Mouse (Mus musculus) naive thymus-derived CD4-positive, alpha-beta T cell, adult 2 months (primary cell): ENCODE measurements around the gene Isg20.

ENCODE experiments used
- DNase-seq: peaks from one replicate; pipeline ENCODE4 v3.0.0-alpha.2; 2011; ENCODE audit warnings: low read depth

Gene Isg20

DNA sequence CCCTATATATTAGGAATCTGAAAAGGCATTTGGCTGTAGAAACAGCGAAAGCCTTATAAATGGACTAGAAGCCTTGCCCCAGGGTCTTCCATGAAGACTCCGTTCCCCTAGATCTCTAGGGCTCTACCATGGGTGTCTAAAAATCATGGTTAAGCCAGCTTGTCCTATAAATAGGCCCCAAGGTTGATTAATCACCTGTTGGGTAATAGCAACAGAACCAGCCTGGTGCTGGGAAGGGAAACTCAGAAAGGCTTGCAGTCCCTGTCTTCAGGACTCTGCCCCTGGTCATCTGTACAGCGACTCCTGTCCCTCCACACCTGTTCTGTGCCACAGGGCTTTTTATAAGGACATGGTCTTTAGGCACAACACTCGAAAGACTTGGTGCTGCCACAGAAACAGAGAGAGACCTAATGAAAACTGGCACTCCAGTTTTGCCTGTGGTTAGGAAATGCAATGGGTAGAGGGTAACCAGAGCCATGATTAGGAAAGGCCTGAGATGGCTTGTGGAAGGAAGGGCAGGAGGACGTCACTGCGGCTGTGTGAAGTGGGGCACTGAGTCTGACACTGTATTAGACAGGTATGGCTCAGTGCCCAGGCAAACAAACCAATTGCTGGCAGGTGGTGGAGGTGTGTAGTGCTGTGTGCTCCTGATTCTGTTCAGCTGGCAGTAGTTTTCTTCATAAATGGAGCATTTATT is 9.9 kb upstream of the Isg20 start:
- no peak for DNase-seq

GRCm38 (mm10) chr7:78904175-78904574 is 9.0 kb upstream of the Isg20 start:
- DNase-seq = no peak

DNA sequence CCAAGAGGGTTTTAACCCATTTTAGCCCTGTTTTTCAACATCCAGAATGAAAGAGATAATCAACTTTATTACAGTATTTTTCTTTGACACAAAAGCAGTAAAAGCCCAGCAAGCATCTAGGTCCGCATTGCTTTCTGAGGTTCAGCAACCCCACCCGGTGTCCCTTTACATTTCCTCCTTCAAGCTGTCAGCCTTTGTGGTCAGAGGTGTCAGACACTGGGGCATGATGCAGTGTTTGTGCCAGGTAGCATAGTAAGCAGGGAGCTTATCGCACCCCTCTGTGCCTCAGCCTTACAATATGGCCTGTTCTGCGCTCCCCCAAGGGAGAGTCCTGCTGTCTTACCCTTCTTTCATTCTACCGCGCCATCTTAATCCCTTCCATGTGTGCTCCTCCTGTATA is 4.2 kb upstream of the Isg20 start:
- DNase-seq = no peak

DNA sequence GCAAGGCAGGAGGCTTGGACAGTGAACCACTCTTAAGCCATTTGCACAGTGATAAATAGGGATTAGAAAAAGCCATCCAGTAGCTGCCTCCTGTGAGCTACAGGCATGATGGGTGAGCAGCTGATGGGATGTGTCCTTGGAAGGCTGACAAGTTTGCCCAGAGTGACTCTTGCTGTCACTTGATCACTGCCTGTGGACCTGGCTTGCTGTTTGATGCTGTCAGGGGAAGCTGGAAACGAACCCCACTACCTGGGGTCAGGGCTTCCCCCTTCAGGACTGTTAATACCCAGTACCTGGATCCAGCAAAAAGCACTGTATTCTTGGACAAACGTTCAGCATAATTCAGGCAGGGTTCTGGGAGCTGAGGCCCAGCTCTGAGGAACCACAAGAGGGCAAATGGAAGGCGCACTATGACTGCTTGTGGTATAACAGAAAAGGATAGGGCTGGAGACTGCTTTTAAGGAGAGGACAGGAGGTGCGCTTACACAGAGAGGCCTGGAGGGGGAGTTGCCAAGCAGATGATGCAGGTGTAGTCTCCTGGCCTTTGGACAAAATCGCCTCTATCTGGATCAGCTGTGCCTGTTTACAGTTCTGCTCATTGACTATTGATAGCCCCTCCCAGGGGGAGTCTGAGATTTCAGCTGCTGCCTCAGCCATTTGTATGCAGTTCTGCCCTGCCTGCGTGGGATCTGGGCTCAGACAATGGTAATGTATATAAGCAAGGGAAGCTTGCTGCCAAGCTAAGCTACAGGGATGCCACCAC is 2.7 kb upstream of the Isg20 start:
- peak; percentile 39 for DNase-seq

DNA sequence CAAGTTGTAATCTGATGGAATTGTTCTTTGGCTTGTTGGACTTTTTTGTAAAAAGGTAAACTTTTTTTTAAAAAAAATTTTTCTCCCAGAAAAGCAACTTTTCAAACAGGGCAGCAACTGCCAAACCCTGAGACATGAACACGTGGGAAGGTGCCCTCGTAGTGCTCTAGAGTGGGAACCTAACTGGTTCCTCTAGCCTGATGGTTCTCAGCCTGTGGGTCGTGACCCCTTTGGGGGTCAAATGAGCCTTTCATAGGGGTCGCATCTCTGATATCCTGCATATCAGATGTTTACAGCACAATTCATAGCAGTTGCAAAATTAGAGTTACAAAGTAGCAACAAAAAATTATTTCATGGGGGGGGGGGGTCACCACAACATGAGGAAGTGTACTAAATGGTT is 2.0 kb upstream of the Isg20 start:
- no peak for DNase-seq

GRCm38 (mm10) chr7:78912253-78912973 is 811 bp upstream of the Isg20 start:
- peak; percentile 78 for DNase-seq

- peak; percentile 84 for DNase-seq
Measured at GRCm38 (mm10) chr7:78913649-78914544, 673 bp downstream of the Isg20 start.

GRCm38 (mm10) chr7:78914545-78914845 is 1.3 kb downstream of the Isg20 start:
- no peak for DNase-seq

DNA sequence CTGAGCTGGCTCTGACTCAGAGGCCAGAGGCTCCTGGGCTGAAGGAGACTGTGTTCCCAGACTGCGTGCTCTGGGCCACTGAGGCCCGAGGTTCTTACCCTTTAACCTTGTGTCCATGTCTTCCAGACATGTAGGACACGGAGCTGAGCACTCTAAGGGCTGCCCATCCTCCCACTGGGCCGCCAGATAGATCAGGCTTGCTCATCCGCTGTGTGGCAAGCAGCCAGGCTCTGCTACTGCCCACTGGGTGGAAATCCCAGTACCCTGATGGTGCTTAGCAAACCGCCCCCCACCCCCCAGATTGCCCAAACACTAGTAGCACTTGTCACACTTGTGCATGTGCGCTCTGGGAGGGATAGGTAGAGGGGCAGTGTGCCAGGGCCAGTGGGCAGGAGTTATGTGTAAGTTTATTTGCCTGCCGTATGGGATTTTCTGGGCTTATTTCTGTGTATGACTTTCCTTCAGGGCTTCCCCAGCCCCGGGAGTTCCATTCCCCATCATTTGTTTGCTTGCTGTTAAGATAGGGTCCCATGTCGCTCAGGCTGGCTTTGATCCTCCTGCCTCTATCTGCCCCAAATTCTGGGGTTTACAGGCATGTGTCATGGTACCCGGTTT is 1.8 kb downstream of the Isg20 start:
- no peak for DNase-seq

DNA sequence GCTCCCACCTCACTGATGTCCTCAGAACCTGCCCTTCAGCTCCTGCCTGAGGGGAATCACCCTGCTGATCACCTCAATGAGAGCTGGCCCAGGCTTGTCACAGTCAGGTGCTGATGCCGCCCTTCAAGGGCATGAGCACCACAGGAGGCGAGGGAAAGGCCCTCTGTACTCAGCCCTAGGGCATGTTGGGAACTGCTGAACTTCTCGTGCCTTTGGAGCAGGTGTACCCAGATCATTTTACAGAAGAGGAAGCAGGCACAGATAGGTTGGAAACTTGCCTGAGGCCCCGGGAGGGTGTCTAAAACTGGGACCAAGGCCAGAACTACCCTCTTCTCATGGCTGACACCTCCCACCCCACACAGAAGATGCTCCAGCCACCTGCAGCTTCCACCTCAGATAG is 5.5 kb downstream of the Isg20 start:
- DNase-seq = no peak

- no peak for DNase-seq
Measured at GRCm38 (mm10) chr7:78922506-78922905, 9.3 kb downstream of the Isg20 start.

- peak; percentile 74 for DNase-seq
Measured at GRCm38 (mm10) chr7:78924300-78924699, 11.1 kb downstream of the Isg20 start.

DNA sequence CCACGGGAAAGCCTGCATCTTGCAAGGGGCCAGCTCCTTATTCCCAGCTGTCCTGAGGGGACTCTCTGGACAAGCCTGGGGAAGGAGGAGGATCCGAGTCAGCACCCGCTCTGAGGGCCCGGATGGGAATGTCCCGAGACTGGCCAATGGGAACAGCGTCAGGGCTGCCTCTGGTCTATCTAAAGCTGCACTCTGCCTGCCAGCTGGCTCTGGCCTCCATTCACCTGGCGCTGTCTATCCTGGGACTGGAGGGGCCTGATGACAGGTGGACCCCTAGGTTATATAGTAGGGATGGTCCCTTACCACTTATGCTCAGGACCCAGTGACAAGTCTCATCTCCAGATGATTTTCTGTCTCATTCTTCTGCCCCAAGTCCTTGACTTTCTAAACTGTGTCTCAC is 11.6 kb downstream of the Isg20 start:
- DNase-seq = no peak

- no peak for DNase-seq
Measured at GRCm38 (mm10) chr7:78925680-78926079, 12.5 kb downstream of the Isg20 start.

DNA sequence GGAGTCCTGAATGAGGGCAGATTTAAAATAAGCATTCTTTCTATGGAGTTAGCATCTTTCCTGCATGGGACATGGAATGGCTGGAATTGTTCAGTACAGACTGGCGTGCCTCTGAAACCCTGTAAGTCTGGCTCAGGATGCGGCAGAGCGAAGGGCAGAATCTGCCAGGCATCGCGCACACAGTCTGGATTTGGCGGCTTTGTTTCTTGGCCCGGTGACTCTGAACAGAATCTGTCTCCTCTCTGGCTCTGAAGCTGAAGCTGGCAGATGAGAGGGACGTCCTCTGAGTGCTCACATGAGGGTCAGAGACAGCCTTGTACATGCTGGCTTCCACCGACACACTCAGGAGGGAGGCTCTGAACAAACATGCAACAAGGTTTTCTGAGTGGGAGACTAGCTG is 12.9 kb downstream of the Isg20 start:
- no peak for DNase-seq

- no peak for DNase-seq
Measured at GRCm38 (mm10) chr7:78927266-78927665, 14.0 kb downstream of the Isg20 start.

DNA sequence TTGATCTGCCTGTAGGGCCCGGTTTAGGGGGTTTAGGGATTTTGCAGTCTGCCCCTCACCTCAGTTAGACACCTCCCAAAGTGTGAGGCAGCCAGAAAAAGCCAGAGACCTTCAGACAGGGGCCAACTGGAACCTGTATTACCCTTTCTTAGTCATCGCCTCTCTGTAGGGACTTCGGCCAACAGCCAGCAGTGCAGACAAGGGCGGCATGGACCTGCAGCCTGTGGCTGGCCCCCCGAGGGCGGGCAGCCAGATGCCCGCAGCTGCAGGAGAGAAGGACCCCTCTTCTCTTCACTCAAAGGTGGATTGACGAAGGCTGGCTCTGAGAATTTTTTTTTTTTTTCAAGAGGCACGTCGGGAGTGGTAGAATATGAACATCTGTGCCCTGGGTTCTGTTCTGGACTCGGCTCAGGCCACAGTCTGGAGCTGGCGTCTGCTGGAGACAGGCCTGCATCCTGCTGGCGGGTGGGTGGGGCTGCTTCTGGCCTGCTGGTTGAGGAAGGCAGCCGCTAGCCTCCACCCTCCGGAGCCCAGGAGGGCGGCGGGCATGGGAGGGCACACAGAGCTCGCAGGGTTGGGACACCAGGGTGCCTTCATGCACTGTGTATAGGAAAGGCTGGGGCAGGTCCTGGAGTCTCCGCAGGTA is 25.9 kb downstream of the Isg20 start:
- DNase-seq = no peak

DNA sequence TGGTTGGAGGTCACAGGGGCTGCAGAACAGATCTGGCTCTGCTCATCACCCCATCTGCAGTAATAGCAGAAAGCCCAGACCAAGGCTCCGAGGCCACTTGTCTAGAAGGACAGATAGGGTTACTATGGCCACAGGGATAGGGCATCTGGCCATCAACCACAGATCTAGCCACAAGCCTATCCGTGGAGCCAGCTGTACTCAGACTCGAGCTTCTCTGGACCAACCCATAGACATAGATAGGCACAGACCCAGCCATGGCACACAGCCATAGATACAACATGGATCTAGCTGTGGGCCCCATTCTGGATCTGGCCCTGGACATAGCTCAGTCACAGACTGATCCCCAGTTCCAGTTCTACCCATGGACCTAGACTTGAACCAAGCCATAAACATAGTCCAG is 27.7 kb downstream of the Isg20 start:
- DNase-seq = no peak

DNA sequence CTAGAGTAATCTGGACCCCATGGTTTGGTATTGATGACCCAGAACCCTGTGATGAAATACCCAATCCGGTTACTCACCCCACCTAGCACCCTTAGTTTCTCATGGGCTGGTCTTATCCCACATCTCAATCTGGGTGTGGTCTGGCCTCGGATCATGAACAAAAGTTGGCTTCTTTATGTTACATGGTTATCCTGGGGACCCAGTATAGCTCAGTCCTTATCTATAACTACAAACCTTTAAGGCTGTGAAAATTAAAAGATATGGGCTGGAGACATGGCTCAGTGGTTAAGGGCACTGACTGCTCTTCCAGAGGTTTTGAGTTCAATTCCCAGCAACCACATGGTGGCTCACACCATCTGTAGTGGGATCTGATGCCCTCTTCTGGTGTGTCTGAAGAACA is 29.3 kb downstream of the Isg20 start:
- no peak for DNase-seq

GRCm38 (mm10) chr7:78953886-78954572 is 40.8 kb downstream of the Isg20 start:
- DNase-seq = no peak

- no peak for DNase-seq
Measured at GRCm38 (mm10) chr7:78954619-78955018, 41.4 kb downstream of the Isg20 start.
